Mouse (Mus musculus): ENCODE data around the gene Kcnk6. TPM values are rescaled to one million over a fixed set of nuclear protein-coding genes. Genes with fewer than 3 reads are reported as not detected.
"Not testable (repeated sequence)": the region's sequence is repeated elsewhere in the genome, so short reads cannot be mapped to it uniquely, and the experiment has no call there.

Kcnk6 gene
- polyA plus RNA-seq, 1 experiment from 2014 or later: 0.54 TPM

DNA sequence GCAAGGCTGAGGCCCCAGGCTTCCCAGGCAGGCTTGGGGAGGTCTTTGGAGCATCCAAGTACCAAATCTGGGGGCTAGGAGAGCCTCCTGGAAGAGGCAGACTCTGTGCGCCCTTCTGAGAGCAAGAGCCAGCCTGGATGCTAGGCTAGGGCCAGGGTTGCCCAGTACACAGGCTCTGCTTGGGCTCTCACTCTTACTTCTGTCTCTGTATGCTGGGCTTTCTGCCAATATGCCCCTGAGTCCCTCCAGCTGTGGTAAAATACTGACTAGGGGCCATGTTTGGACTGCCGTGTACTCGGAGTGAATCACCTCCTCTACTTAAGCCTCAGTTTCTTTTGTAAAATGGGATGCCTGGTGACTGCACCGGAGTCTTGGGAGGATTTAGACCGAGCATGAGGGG, 13.7 kb upstream of the Kcnk6 start:
- Histone ChIP-seq H3K4me1 (0 out of 2 replicates have a peak, but pooled peaks cover 5% of the 10 kb centered on the region), H3K4me2 (no peak overlapping the region), H3K27me3 (replicated peaks) (peaks cover 28% of the 10 kb centered on the region), H3K4me3 (replicated peaks) (no peak overlapping the region), H3K9ac (replicated peaks) (no peak overlapping the region), H3K9me3 (replicated peaks) (no peaks in the 10 kb centered on the region), H3K27ac (replicated peaks) (no peak overlapping the region), H3K36me3 (peaks cover 23% of the 10 kb centered on the region)
- no peak for ATAC-seq (ENCODE audit: low FRiP score)
- 87% methylated on average over 5 of the region's 5 CpGs for WGBS

GRCm38 (mm10) chr7:29244732-29245416, 12.6 kb upstream of the Kcnk6 start:
- H3K36me3 ChIP-seq: peaks cover 23% of the 10 kb centered on the region
- H3K27me3 ChIP-seq (replicated peaks): peaks cover 28% of the 10 kb centered on the region
- 0 out of 2 replicates have a peak, but pooled peaks cover 5% of the 10 kb centered on the region for H3K4me1 ChIP-seq
- no peak overlapping the region for H3K27ac ChIP-seq (replicated peaks)
- H3K9ac ChIP-seq (replicated peaks): no peak overlapping the region
- ATAC-seq (ENCODE audit: low FRiP score): no peak
- no peaks in the 10 kb centered on the region for H3K9me3 ChIP-seq (replicated peaks)
- H3K4me2 ChIP-seq: no peak overlapping the region
- 95% methylated on average over 7 of the region's 7 CpGs for WGBS
- H3K4me3 ChIP-seq (replicated peaks): no peak overlapping the region

DNA sequence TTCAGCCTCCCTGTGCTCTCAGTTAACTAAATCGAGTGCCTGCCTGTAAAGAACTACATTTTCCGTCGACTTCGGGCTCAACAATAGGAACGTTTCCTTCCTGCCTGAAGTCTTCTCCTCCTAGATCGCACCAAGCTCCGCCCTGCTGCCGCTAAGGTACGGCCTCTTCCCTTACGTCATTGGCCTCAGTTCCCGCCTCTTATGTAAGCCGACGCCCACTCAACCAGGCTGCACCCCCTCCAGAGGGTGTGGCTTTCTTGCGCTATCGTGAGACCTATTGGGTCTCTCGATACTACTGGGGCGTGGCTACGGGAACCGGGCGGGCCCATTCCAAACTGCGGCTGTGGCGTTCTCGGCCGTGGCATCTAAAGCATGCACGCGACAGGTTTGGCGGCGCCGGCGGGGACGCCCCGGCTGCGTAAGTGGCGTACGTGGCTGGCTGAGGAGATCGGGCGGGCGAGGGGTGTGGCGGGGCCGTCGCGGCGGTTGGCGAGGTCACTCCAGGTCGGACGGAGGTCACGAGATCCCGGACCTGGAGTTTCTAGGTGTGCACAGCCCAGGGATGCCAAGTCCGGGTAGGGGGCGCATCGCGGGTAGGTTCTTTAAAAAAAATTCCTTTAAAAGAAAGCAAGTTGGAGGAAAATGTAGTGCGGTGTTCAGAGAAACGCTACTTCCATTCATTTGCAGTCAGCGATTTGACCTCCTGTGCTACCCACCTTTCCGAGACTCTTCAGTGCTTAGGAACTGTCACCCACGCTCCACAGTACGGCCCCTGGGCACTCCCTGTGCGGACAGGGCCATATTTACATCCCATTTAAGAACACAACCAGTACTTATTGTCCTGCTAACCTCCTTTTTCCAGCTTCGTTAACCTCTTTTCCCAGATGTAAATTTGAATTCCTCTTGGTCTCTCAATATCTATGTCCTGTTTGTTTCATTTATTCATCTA, 6.0 kb upstream of the Kcnk6 start, which contains the start of gene Yif1b:
Yif1b (plus strand) TSS at position 311 of the 949 bp plus-strand sequence.
- under 1% methylated on average over 60 of the region's 60 CpGs for WGBS

GRCm38 (mm10) chr7:29237596-29237995, 5.3 kb upstream of the Kcnk6 start:
- not testable (repeated sequence) for H3K9me3 ChIP-seq (replicated peaks); H3K36me3 ChIP-seq
- ATAC-seq (ENCODE audit: low FRiP score): peak; percentile 25; the same call in 1 of the 2 replicates
- Histone ChIP-seq H3K27ac (replicated peaks) (peak overlapping the region; percentile 94), H3K4me2 (peak overlapping the region; percentile 81), H3K27me3 (replicated peaks) (peaks cover 16% of the 10 kb centered on the region), H3K4me3 (replicated peaks) (peak overlapping the region; percentile 74), H3K4me1 (peaks cover 13% of the 10 kb centered on the region), H3K9ac (replicated peaks) (peak overlapping the region; percentile 58)
- 26% methylated on average over 6 of the region's 6 CpGs for WGBS

More for the DNA sequence above, 6.0 kb upstream of the Kcnk6 start, which contains the start of gene Yif1b:
- H3K9ac ChIP-seq (replicated peaks): peak within 1 kb of the TSS; percentile 77
- peak within 1 kb of the TSS; percentile 81 for H3K4me2 ChIP-seq
- H3K4me1 ChIP-seq: peaks cover 12% of the 10 kb centered on the region
- H3K27me3 ChIP-seq (replicated peaks): peaks cover 10% of the 10 kb centered on the region
- peak within 1 kb of the TSS; percentile 94 for H3K27ac ChIP-seq (replicated peaks)
- H3K4me3 ChIP-seq (replicated peaks): peak within 1 kb of the TSS; percentile 74
- ATAC-seq (ENCODE audit: low FRiP score): peak; percentile 99
- no peaks in the 10 kb centered on the region for H3K9me3 ChIP-seq (replicated peaks)
- H3K36me3 ChIP-seq: no peaks in the 10 kb centered on the region

GRCm38 (mm10) chr7:29236593-29236992, 4.3 kb upstream of the Kcnk6 start:
- H3K9ac ChIP-seq (replicated peaks): no peak overlapping the region
- H3K4me3 ChIP-seq (replicated peaks): no peak overlapping the region
- H3K4me2 ChIP-seq: no peak overlapping the region
- no peaks in the 10 kb centered on the region for H3K36me3 ChIP-seq
- H3K4me1 ChIP-seq: peaks cover 21% of the 10 kb centered on the region
- 90% methylated on average over 4 of the region's 4 CpGs for WGBS
- ATAC-seq (ENCODE audit: low FRiP score): no peak
- H3K9me3 ChIP-seq (replicated peaks): no peaks in the 10 kb centered on the region
- H3K27me3 ChIP-seq (replicated peaks): peaks cover 26% of the 10 kb centered on the region
- H3K27ac ChIP-seq (replicated peaks): no peak overlapping the region

- Histone ChIP-seq H3K9me3 (replicated peaks) (no peaks in the 10 kb centered on the region), H3K4me2 (no peak overlapping the region), H3K9ac (replicated peaks) (no peak overlapping the region), H3K36me3 (no peaks in the 10 kb centered on the region), H3K27ac (replicated peaks) (no peak overlapping the region), H3K4me3 (replicated peaks) (no peak overlapping the region), H3K4me1 (peaks cover 20% of the 10 kb centered on the region), H3K27me3 (replicated peaks) (peaks cover 43% of the 10 kb centered on the region)
- 80% methylated on average over 5 of the region's 5 CpGs for WGBS
- no peak for ATAC-seq (ENCODE audit: low FRiP score)
Observed at GRCm38 (mm10) chr7:29234661-29235060, 2.3 kb upstream of the Kcnk6 start.

DNA sequence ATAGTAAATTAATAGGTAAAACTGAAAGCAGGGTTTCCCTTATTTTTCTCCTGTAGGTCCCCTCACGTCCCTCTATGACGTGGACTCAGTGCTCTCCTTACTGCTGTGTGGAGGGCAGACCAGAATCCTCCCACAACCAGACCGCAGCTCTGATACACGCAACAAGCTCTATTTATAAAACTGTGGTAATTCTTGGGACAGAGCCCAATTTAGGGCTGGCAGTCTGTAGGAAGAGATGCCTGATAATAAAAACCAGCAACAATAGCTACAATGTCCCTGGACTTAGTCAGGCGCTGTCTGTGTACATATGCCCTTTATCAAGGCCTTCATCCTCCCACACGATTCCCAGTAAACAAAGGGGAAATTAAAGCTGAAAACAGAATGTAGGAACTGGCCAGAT, 1.4 kb upstream of the Kcnk6 start:
- peaks cover 11% of the 10 kb centered on the region for H3K4me1 ChIP-seq
- peaks cover 45% of the 10 kb centered on the region for H3K27me3 ChIP-seq (replicated peaks)
- H3K27ac ChIP-seq (replicated peaks): no peak overlapping the region
- no peak overlapping the region for H3K4me3 ChIP-seq (replicated peaks)
- WGBS: 77% methylated on average over 6 of the region's 6 CpGs
- no peak for ATAC-seq (ENCODE audit: low FRiP score)
- H3K36me3 ChIP-seq: no peaks in the 10 kb centered on the region
- H3K9ac ChIP-seq (replicated peaks): no peak overlapping the region
- H3K4me2 ChIP-seq: no peak overlapping the region
- H3K9me3 ChIP-seq (replicated peaks): no peaks in the 10 kb centered on the region

- H3K4me1 ChIP-seq: peaks cover 9% of the 10 kb centered on the region
- no peak overlapping the region for H3K27ac ChIP-seq (replicated peaks)
- ATAC-seq (ENCODE audit: low FRiP score): no peak
- H3K4me3 ChIP-seq (replicated peaks): peak overlapping the region; percentile 50
- H3K9ac ChIP-seq (replicated peaks): no peak overlapping the region
- H3K36me3 ChIP-seq: no peaks in the 10 kb centered on the region
- 60% methylated on average over 3 of the region's 3 CpGs for WGBS
- H3K4me2 ChIP-seq: peak overlapping the region; percentile 96
- no peaks in the 10 kb centered on the region for H3K9me3 ChIP-seq (replicated peaks)
- H3K27me3 ChIP-seq (replicated peaks): peaks cover 45% of the 10 kb centered on the region
Observed at GRCm38 (mm10) chr7:29231517-29231916, 798 bp downstream of the Kcnk6 start.

GRCm38 (mm10) chr7:29230560-29230959, 1.8 kb downstream of the Kcnk6 start:
- H3K9ac ChIP-seq (replicated peaks): no peak overlapping the region
- 42% methylated on average over 3 of the region's 3 CpGs for WGBS
- H3K4me3 ChIP-seq (replicated peaks): no peak overlapping the region
- H3K4me1 ChIP-seq: peaks cover 10% of the 10 kb centered on the region
- H3K36me3 ChIP-seq: no peaks in the 10 kb centered on the region
- no peak overlapping the region for H3K27ac ChIP-seq (replicated peaks)
- no peak overlapping the region for H3K4me2 ChIP-seq
- no peaks in the 10 kb centered on the region for H3K9me3 ChIP-seq (replicated peaks)
- H3K27me3 ChIP-seq (replicated peaks): peaks cover 45% of the 10 kb centered on the region
- ATAC-seq (ENCODE audit: low FRiP score): no peak

- no peak overlapping the region for H3K27ac ChIP-seq (replicated peaks)
- H3K4me2 ChIP-seq: no peak overlapping the region
- H3K27me3 ChIP-seq (replicated peaks): peaks cover 35% of the 10 kb centered on the region
- WGBS: 81% methylated on average over 4 of the region's 4 CpGs
- no peaks in the 10 kb centered on the region for H3K9me3 ChIP-seq (replicated peaks)
- no peak overlapping the region for H3K9ac ChIP-seq (replicated peaks)
- H3K4me3 ChIP-seq (replicated peaks): no peak overlapping the region
- H3K4me1 ChIP-seq: peaks cover 20% of the 10 kb centered on the region
- no peaks in the 10 kb centered on the region for H3K36me3 ChIP-seq
- ATAC-seq (ENCODE audit: low FRiP score): no peak
Observed at GRCm38 (mm10) chr7:29228202-29228601, 4.1 kb downstream of the Kcnk6 start.

- 82% methylated on average over 13 of the region's 13 CpGs for WGBS
- no peak for ATAC-seq (ENCODE audit: low FRiP score)
- peaks cover 10% of the 10 kb centered on the region for H3K27me3 ChIP-seq (replicated peaks)
- H3K4me3 ChIP-seq (replicated peaks): peak overlapping the region; percentile 5; the same call in 1 of the 2 replicates
- H3K27ac ChIP-seq (replicated peaks): no peak overlapping the region
- H3K9ac ChIP-seq (replicated peaks): no peak overlapping the region
- H3K4me2 ChIP-seq: peak overlapping the region; percentile 35
- no peaks in the 10 kb centered on the region for H3K36me3 ChIP-seq
- no peaks in the 10 kb centered on the region for H3K9me3 ChIP-seq (replicated peaks)
- peaks cover 11% of the 10 kb centered on the region for H3K4me1 ChIP-seq
Observed at GRCm38 (mm10) chr7:29225520-29225919, 6.8 kb downstream of the Kcnk6 start.
